Mouse (Mus musculus) stomach, postnatal 0 days (tissue): ENCODE measurements around the gene Wdr43.

Experiments
- CTCF ChIP-seq: IDR thresholded peaks from 2 replicates; pipeline ENCODE4 v1.5.1; 2016; ENCODE audit warnings: antibody characterized with exemption, low read depth, mild to moderate bottlenecking, moderate library complexity
- EP300 ChIP-seq: optimal IDR thresholded peaks from 2 replicates; pipeline ENCODE3; 2016; ENCODE audit warnings: antibody characterized with exemption

DNA sequence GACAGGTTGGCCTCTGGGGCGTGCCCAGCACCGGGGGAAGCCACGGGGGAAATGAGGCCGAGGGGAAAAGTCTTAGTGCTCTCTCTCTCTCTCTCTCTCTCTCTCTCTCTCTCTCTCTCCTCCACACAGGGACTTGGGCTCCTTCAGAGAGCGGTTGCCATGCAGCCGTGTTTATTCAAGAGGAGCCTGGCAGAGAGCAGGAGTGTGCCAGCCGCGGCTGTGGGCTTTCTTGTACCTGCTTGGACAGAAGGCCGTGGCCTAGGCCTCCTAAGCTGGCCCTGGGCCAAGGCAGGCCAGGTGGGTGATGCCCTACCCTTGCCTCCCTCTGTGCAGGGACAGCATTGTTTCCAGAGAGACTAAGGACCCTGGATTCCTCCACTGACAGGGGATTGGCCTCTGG, 57.4 kb downstream of the Wdr43 start, which contains the start of gene Togaram2:
- TF ChIP-seq CTCF (no peak), EP300 (no peak)
